Mouse (Mus musculus): ENCODE results near the gene Zfpm1.

- TF ChIP-seq CTCF (IDR thresholded peaks at IDR 0.05; ENCODE audit: low read depth) (no peak), EP300 (IDR thresholded peaks at IDR 0.05; ENCODE audit: low read depth) (no peak)
Measured at GRCm38 (mm10) chr8:122236521-122236920, 45.4 kb upstream of the Zfpm1 start.
